Mouse (Mus musculus) heart, adult 9 months (tissue): Measurements from ENCODE around the gene B4gat1.
"Not testable (repeated sequence)": the region's sequence is repeated elsewhere in the genome, so short reads cannot be mapped to it uniquely, and the experiment has no call there.

Experiments
- DNase-seq, 2 experiments: peaks; one replicate each; pipeline ENCODE4 v3.0.0; 2022; ENCODE audit warnings: low spot score in 2 of 2

Gene B4gat1

DNA sequence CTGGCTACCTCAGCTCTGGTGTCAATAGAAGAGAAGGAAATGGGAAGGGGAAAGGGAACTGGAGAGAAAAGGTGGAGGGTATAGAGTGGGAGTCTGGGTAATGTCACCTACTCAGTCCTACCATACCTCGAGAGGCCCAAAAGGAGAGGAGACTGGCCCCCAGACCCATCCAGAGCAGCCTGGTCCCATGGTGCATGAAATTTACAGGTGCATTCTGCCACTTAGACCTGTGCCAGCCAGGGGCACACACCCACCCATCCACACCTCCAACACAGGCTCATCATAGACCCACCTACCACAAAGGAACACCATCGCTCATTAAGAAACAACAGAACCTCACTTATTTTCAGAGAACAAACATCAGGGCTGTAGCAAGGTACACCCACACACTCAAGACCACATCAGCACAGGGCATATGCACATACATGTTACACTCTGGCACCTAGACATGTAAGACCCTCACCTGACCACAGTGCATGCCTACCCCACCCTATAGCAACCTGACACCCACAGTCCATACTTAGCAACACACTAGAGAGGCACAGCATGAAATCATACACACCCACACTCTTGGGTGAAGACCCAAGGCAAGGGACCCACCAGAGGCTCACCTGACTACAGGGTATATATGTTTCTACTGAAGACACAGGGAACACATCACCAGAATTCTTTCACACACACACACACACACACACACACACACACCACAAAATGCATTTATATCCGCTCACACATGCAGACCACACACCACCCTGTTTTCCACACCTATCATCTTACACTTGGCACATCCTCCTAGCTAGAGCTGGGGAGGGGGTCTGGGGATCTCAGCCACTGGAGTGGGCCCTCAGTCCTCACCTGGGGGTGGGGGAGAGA is 45.6 kb downstream of the B4gat1 start:
- DNase-seq = no peak

GRCm38 (mm10) chr19:5084834-5085144 is 46.2 kb downstream of the B4gat1 start:
- DNase-seq = no peak

DNA sequence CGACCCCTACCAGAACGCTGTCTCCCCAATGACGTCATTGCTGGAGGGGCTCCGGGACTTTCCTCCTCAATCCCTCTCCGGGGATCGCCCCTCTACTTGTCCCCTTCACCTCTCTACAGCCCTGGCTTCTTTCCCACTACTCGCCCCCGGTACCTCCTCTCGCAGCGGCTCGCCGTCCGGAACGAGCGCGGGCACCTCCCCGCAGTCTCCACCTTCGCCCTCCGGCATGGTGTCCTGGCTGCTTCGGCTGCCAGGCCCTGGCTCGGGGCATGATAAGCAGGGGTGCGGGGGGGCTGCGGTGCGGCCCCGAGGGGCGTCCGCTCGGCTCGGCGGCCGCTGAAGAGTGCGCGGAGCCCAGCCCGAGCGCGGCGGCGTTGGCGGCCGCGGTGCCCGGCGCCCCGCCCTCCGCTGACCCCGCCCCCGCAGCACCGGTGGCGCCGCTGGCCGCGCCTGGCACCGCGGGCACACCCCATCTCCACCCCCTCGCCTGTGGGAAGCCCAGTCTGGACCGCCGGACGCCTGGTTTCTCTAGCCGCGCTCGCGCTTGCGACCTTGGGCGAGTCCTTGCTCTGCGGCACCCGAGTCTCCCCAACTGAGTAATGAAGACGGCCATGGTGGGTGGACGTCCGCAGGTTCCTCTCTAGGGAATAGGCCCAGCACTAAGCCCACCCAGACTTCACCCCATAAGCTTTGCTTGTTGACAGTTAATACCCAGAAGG is 46.7 kb downstream of the B4gat1 start, which contains the start of gene Tmem151a:
Gene Tmem151a, minus strand, starts transcription at position 387 of the 719 bp plus-strand sequence.
- no peak for DNase-seq

- not testable (repeated sequence) for DNase-seq
Measured at GRCm38 (mm10) chr19:5086533-5086932, 47.9 kb downstream of the B4gat1 start.

DNA sequence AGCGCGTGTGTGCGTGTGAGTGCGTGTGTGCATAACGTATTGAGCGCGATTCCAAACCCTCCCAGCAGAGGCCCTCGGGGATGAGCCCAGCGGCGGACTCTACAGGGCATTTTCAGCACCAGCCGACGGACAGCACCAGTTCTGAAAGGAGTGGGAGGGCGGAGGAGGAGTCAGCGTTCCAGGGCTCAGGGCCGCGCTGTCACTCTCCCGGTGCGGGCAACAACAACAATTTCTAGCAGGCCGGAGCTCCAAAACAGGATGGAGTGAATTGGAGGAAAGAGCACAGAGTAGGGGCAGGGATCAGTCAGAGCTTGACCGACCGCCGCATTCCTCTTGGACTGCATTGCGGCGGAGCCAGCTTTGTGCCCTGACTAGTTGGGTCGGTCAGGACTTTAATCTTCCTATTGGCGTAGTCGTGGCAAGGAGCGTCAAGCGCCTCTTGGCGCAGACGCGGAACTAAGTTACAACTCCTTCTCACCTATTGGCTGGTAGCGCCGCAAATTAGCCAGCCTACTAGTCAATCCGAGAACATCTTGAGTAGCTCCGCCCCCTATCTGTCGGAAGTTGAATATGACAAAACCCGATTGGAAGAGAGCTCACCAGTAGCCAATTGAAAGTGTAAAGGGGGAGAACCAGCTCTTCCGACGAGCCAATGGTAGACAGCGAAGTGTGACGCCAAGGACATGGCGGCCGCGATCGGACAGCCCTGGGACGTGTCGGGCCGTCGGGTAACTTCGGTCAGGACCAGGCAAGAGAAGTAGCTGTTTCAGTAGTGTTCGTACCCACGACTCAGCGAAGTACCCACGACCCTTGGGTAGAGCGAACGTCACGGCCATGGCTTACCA is 49.5 kb downstream of the B4gat1 start, which contains the start of gene Yif1a:
Gene Yif1a, plus strand, starts transcription at position 655 of the 845 bp plus-strand sequence.
- DNase-seq = peak; percentile 98 to 99

- DNase-seq = no peak
Measured at GRCm38 (mm10) chr19:5089324-5089723, 50.7 kb downstream of the B4gat1 start.
